Mouse (Mus musculus) frontal cortex, postnatal 25 days (tissue): Measurements from ENCODE around the gene Tgds.
"Not testable (repeated sequence)": the region's sequence is repeated elsewhere in the genome, so short reads cannot be mapped to it uniquely, and the experiment has no call there.

Experiments
- DNase-seq, 2 experiments: peaks; one replicate each; pipeline ENCODE4 v3.0.0; 2022; ENCODE audit warnings: low spot score in 2 of 2

The Tgds gene

GRCm38 (mm10) chr14:118131931-118132641 is 469 bp downstream of the Tgds start:
- no peak for DNase-seq

GRCm38 (mm10) chr14:118131472-118131871 is 1.1 kb downstream of the Tgds start:
- no peak for DNase-seq

GRCm38 (mm10) chr14:118126301-118126700 is 6.3 kb downstream of the Tgds start:
- no peak for DNase-seq

GRCm38 (mm10) chr14:118124771-118125170 is 7.8 kb downstream of the Tgds start:
- DNase-seq = no peak

- no peak for DNase-seq
These were observed 8.4 kb downstream of the Tgds start for GRCm38 (mm10) chr14:118124129-118124528.

GRCm38 (mm10) chr14:118113116-118113515 is 19.4 kb downstream of the Tgds start:
- no peak for DNase-seq

GRCm38 (mm10) chr14:118107479-118107878 is 25.1 kb downstream of the Tgds start:
- DNase-seq = not testable (repeated sequence)

GRCm38 (mm10) chr14:118101227-118101990 is 31.1 kb downstream of the Tgds start:
- no peak for DNase-seq

GRCm38 (mm10) chr14:118098265-118098664 is 34.3 kb downstream of the Tgds start:
- no peak for DNase-seq

- DNase-seq = peak in 1 of 2 experiments; percentile 6
These were observed 42.7 kb downstream of the Tgds start for GRCm38 (mm10) chr14:118089806-118090392.

- peak; percentile 88 to 91 for DNase-seq
These were observed 43.2 kb downstream of the Tgds start for GRCm38 (mm10) chr14:118089215-118089805.

GRCm38 (mm10) chr14:118088437-118089207 is 43.9 kb downstream of the Tgds start:
- no peak for DNase-seq

GRCm38 (mm10) chr14:118086271-118087035 is 46.1 kb downstream of the Tgds start:
- no peak for DNase-seq

- no peak for DNase-seq
These were observed 48.7 kb downstream of the Tgds start for GRCm38 (mm10) chr14:118083851-118084250.

GRCm38 (mm10) chr14:118080606-118081005 is 51.9 kb downstream of the Tgds start:
- no peak for DNase-seq

GRCm38 (mm10) chr14:118070100-118070499 is 62.5 kb downstream of the Tgds start:
- no peak for DNase-seq

GRCm38 (mm10) chr14:118069439-118070079 is 63.0 kb downstream of the Tgds start:
- no peak for DNase-seq
